Mouse (Mus musculus) CH12.LX (cell line): ENCODE data around the gene Gtf2f1. TPM values are rescaled to one million over a fixed set of nuclear protein-coding genes. Genes with fewer than 3 reads are reported as not detected.

Source experiments
- DNase-seq: peaks from one replicate; pipeline ENCODE4 v3.0.0-alpha.2; 2013; ENCODE audit errors: extremely low read depth
- H3K27ac ChIP-seq: 2 replicates; pipeline ENCODE4 v1.5.1; 2012; ENCODE audit warnings: low read depth, mild to moderate bottlenecking, control low read depth, moderate library complexity; ENCODE audit not compliant: insufficient read depth
- H3K27me3 ChIP-seq: replicated peaks from 2 replicates; pipeline ENCODE3; 2012; ENCODE audit warnings: inconsistent platforms
- H3K36me3 ChIP-seq, 2 experiments: replicated peaks in 1 of 2; 2 replicates each; pipeline versions ENCODE3 to v1.6.1; 2012; ENCODE audit warnings: inconsistent platforms in 1 of 2, low read length in 1 of 2, mild to moderate bottlenecking in 1 of 2, mixed read lengths in 1 of 2, moderate library complexity in 1 of 2; ENCODE audit not compliant: control insufficient read depth in 1 of 2, insufficient read depth in 1 of 2
- H3K4me1 ChIP-seq, 2 experiments: 2 replicates each; pipeline ENCODE4 v1.6.1; 2012; ENCODE audit warnings: inconsistent platforms in 1 of 2, moderate library complexity in 1 of 2; ENCODE audit not compliant: insufficient read depth in 2 of 2, control insufficient read depth in 1 of 2
- H3K4me2 ChIP-seq: 2 replicates; pipeline ENCODE4 v1.6.1; 2012; ENCODE audit warnings: low read depth, mild to moderate bottlenecking, control low read depth; ENCODE audit not compliant: poor library complexity, insufficient read depth, severe bottlenecking
- H3K4me3 ChIP-seq, 3 experiments: fragments of 150-350 bp in 1 of 3; sonication (generic) in 1 of 3; replicated peaks in 1 of 3; 2 replicates each; pipeline versions ENCODE3 to v1.5.1; 2011 to 2012; ENCODE audit warnings: low read depth in 2 of 3, low read length in 2 of 3, mild to moderate bottlenecking in 2 of 3, moderate library complexity in 2 of 3, control low read depth in 1 of 3, improper control_type of control experiment in 1 of 3, inconsistent platforms in 1 of 3, mixed read lengths in 1 of 3; ENCODE audit not compliant: poor library complexity in 1 of 3
- H3K79me2 ChIP-seq: replicated peaks from 2 replicates; pipeline ENCODE4 v1.6.1; 2012; ENCODE audit warnings: mild to moderate bottlenecking, moderate library complexity; ENCODE audit not compliant: control insufficient read depth, poor library complexity, insufficient read depth, severe bottlenecking; ENCODE audit errors: extremely low read depth
- H3K9ac ChIP-seq: 2 replicates; pipeline ENCODE4 v1.6.1; 2012; ENCODE audit warnings: low read depth, mild to moderate bottlenecking, control low read depth, moderate library complexity; ENCODE audit not compliant: insufficient read depth
- H3K9me3 ChIP-seq: replicated peaks from 2 replicates; pipeline ENCODE3; 2012; ENCODE audit warnings: low read length, inconsistent platforms, mixed read lengths
- CHD1 ChIP-seq: IDR thresholded peaks from 2 replicates; pipeline ENCODE4 v1.6.1; 2012; ENCODE audit warnings: low read depth, low read length, improper control_type of control experiment, inconsistent platforms
- CTCF ChIP-seq, 2 experiments: IDR thresholded peaks in 1 of 2; conservative IDR thresholded peaks in 1 of 2; 2 replicates each; pipeline ENCODE4 v1.5.1; 2011 to 2012; ENCODE audit warnings: low read depth in 2 of 2, low read length in 2 of 2, improper control_type of control experiment in 1 of 2, inconsistent platforms in 1 of 2, mild to moderate bottlenecking in 1 of 2, moderate library complexity in 1 of 2
- EP300 ChIP-seq: IDR thresholded peaks from 2 replicates; pipeline ENCODE4 v1.6.1; 2011; ENCODE audit warnings: low read length, improper control_type of control experiment
- ETS1 ChIP-seq: conservative IDR thresholded peaks from 2 replicates; pipeline ENCODE4 v1.6.1; 2012; ENCODE audit warnings: low read depth, mild to moderate bottlenecking, inconsistent platforms, low read length, improper control_type of control experiment, moderate library complexity
- HCFC1 ChIP-seq: IDR thresholded peaks from 2 replicates; pipeline ENCODE4 v1.6.1; 2012; ENCODE audit warnings: low read depth, mild to moderate bottlenecking, inconsistent platforms, low read length, improper control_type of control experiment
- IRF4 ChIP-seq: IDR thresholded peaks from 2 replicates; pipeline ENCODE4 v1.6.1; 2014; ENCODE audit warnings: low read depth, mild to moderate bottlenecking, inconsistent platforms, low read length, improper control_type of control experiment
- JUN ChIP-seq: IDR thresholded peaks from 2 replicates; pipeline ENCODE4 v1.6.1; 2011; ENCODE audit warnings: low read depth, mild to moderate bottlenecking, low read length, improper control_type of control experiment, moderate library complexity; ENCODE audit not compliant: insufficient read depth
- JUND ChIP-seq: conservative IDR thresholded peaks from 2 replicates; pipeline ENCODE4 v1.6.1; 2011; ENCODE audit warnings: low read depth, low read length, improper control_type of control experiment
- KAT2A ChIP-seq: IDR thresholded peaks from 2 replicates; pipeline ENCODE4 v1.6.1; 2012; ENCODE audit warnings: low read length, improper control_type of control experiment, inconsistent platforms; ENCODE audit not compliant: insufficient replicate concordance
- MXI1 ChIP-seq: IDR thresholded peaks from 2 replicates; pipeline ENCODE4 v1.6.1; 2011; ENCODE audit warnings: mild to moderate bottlenecking, low read depth, low read length, improper control_type of control experiment
- MYC ChIP-seq: IDR thresholded peaks from 2 replicates; pipeline ENCODE4 v1.6.1; 2011; ENCODE audit warnings: low read depth, mild to moderate bottlenecking, improper control_type of control experiment, low read length
- NRF1 ChIP-seq: IDR thresholded peaks from 2 replicates; pipeline ENCODE4 v1.6.1; 2014; ENCODE audit warnings: low read depth, mild to moderate bottlenecking, inconsistent platforms, low read length, improper control_type of control experiment, moderate library complexity
- POLR2A ChIP-seq: IDR thresholded peaks from 2 replicates; pipeline ENCODE4 v1.6.1; 2011; ENCODE audit warnings: low read depth, mild to moderate bottlenecking, improper control_type of control experiment, low read length
- POLR2AphosphoS2 ChIP-seq: IDR thresholded peaks from 2 replicates; pipeline ENCODE4 v1.6.1; 2011; ENCODE audit warnings: low read depth, low read length, improper control_type of control experiment
- RCOR1 ChIP-seq: conservative IDR thresholded peaks from 2 replicates; pipeline ENCODE4 v1.6.1; 2012; ENCODE audit warnings: low read depth, mild to moderate bottlenecking, inconsistent platforms, low read length, improper control_type of control experiment
- SIN3A ChIP-seq: IDR thresholded peaks from 2 replicates; pipeline ENCODE4 v1.6.1; 2012; ENCODE audit warnings: low read length, improper control_type of control experiment, inconsistent platforms
- TCF12 ChIP-seq: IDR thresholded peaks from 2 replicates; pipeline ENCODE4 v1.6.1; 2014; ENCODE audit warnings: low read depth, mild to moderate bottlenecking, inconsistent platforms, low read length, improper control_type of control experiment
- USF1 ChIP-seq: IDR thresholded peaks from 2 replicates; pipeline ENCODE4 v1.6.1; 2014; ENCODE audit warnings: low read depth, mild to moderate bottlenecking, inconsistent platforms, low read length, improper control_type of control experiment
- ZC3H11A ChIP-seq: IDR thresholded peaks from 2 replicates; pipeline ENCODE4 v1.6.1; 2012; ENCODE audit warnings: low read depth, mild to moderate bottlenecking, inconsistent platforms, low read length, improper control_type of control experiment
- ZKSCAN1 ChIP-seq: IDR thresholded peaks from 2 replicates; pipeline ENCODE4 v1.6.1; 2012; ENCODE audit warnings: low read depth, inconsistent platforms, low read length, improper control_type of control experiment, borderline replicate concordance
- ZMIZ1 ChIP-seq: IDR thresholded peaks from 2 replicates; pipeline ENCODE4 v1.6.1; 2012; ENCODE audit warnings: low read depth, mild to moderate bottlenecking, inconsistent platforms, low read length, improper control_type of control experiment
- dilution Hi-C: fragments of 300-500 bp; cut with MboI; formaldehyde crosslinking; loops from 2 replicates; pipeline ENCODE4 v1.14.3; 2020; ENCODE audit warnings: low sequenced_read_pairs; ENCODE audit not compliant: extremely low pct_unique_long_range_greater_than_20kb, extremely low pct_ligation_motif_present
- in situ Hi-C: fragments of 300-500 bp; cut with MboI; formaldehyde crosslinking; loops from 3 replicates; pipeline ENCODE4 v1.14.3; 2019; ENCODE audit warnings: low sequenced_read_pairs, low pct_ligation_motif_present, low pct_unique_long_range_greater_than_20kb, mixed read lengths
- polyA plus RNA-seq: library from polyadenylated mRNA; unstranded; fragments of >175 nt; gene quantifications from 2 replicates; pipeline ENCODE4 v1.2.1, GENCODE M21; 2012; ENCODE audit warnings: low read depth; ENCODE audit not compliant: insufficient read length
- total RNA-seq, 2 experiments: library from RNA; depleted of rRNA; stranded (reverse); fragments of 300-350 nt in 1 of 2; fragments of >200 nt in 1 of 2; gene quantifications; 2 replicates each; pipeline ENCODE4 v1.2.3; 2012 to 2014

Gene Gtf2f1
- total and polyA plus RNA-seq, 3 experiments: 50.5 to 109 (median 80.4) TPM

DNA sequence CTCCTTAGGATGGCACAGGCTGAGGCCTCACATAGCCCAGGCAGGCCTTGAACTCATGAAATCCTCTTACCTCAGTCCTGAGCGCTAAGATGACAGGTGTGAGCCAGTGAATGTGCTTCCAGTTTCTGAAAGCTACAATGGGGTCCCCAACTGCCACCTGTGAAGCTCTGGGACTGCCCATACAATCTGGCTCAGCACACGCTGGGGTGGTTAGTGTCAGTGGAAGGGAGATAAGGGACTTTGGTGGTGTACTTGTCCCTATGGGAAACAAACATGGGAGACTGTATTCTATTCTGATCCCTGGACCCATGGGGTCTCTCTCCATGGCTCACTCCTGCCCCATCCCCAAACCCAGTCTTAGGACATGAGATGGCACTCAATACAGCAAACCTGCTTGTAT, 8.6 kb upstream of the Gtf2f1 start:
- Histone ChIP-seq H3K79me2 (no peaks in the 10 kb centered on the region), H3K4me3 (no peak overlapping the region), H3K9ac (no peak overlapping the region), H3K27ac (no peak overlapping the region), H3K4me2 (no peak overlapping the region), H3K27me3 (no peaks in the 10 kb centered on the region), H3K9me3 (no peaks in the 10 kb centered on the region), H3K4me1 (peaks cover 0 to 10% of the 10 kb centered on the region in 2 experiments; a peak in 2 of 4 replicates), H3K36me3 (peaks cover 44 to 55% of the 10 kb centered on the region in 2 experiments)
- dilution Hi-C loops (no loop called here), in situ Hi-C loops (no loop called here)
- TF ChIP-seq POLR2AphosphoS2 (peak; percentile 68; the same call in 1 of the 2 replicates), HCFC1 (no peak), CHD1 (no peak), SIN3A (no peak), ETS1 (no peak), POLR2A (peak; percentile 6; the same call in 1 of the 2 replicates)
- DNase-seq: no peak

DNA sequence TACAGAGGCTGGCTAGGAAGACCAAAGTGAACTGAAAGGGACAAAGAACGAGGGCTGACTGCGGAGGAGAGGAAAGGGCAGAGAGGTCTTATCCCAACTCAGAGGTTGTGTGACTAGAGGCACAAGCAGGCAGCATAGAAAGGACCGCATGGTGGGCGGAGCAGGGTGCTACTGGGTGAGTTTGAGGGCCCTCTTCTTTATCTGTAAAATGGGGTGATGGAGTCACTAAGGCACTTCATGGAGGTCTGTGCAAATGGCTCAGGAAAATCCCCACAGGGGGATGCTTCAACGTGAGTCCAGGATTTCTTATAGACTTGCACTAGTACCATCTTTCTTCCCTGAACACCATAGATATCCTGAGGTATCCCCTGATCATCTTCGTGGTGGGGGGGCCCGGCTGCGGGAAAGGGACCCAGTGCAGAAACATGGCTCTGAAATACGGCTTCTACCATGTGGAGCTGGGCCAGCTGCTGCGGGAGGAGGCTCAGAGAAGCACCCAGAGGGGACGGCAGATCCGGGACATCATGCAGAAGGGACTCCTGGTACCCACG, 1.2 kb upstream of the Gtf2f1 start:
- peaks cover 16% of the 10 kb centered on the region for H3K79me2 ChIP-seq
- H3K4me1 ChIP-seq: peaks cover 7 to 23% of the 10 kb centered on the region in 2 experiments
- H3K27me3 ChIP-seq: no peaks in the 10 kb centered on the region
- in situ Hi-C loops (no loop called here), dilution Hi-C loops (no loop called here)
- no peak for DNase-seq
- TF ChIP-seq ZKSCAN1: no peak
- no peak for TF ChIP-seq EP300
- TF ChIP-seq CHD1: no peak
- no peak for TF ChIP-seq JUN
- TF ChIP-seq JUND: no peak
- TF ChIP-seq NRF1: no peak
- TF ChIP-seq MYC: no peak
- TF ChIP-seq KAT2A: no peak
- no peak for TF ChIP-seq IRF4
- no peak for TF ChIP-seq CTCF (conservative IDR thresholded peaks at IDR 0.05 in 1 of 2, IDR thresholded peaks at IDR 0.05 in 1 of 2; ENCODE audit: low read depth in 2 of 2, low read length in 2 of 2)
- no peak for TF ChIP-seq ZC3H11A
- TF ChIP-seq MXI1: no peak
- TF ChIP-seq TCF12: no peak
- TF ChIP-seq POLR2A: no peak
- TF ChIP-seq RCOR1: no peak
- TF ChIP-seq ZMIZ1: no peak
- TF ChIP-seq USF1: no peak
- peaks cover 17 to 22% of the 10 kb centered on the region in 2 experiments for H3K36me3 ChIP-seq
- peak overlapping the region; percentile 58 to 83 (median 73) for H3K4me3 ChIP-seq
- H3K9me3 ChIP-seq: no peaks in the 10 kb centered on the region
- peak overlapping the region; percentile 48 for H3K4me2 ChIP-seq
- H3K9ac ChIP-seq: peak overlapping the region; percentile 72
- peak overlapping the region; percentile 75; the same call in 1 of the 2 replicates for H3K27ac ChIP-seq
